Mouse (Mus musculus) Muller cell, postnatal 12 days (primary cell): ENCODE results near the gene Zfp442.
"Not testable (repeated sequence)": the region's sequence is repeated elsewhere in the genome, so short reads cannot be mapped to it uniquely, and the experiment has no call there.

Experiments used
- DNase-seq: peaks from one replicate; pipeline ENCODE4 v3.0.0-alpha.2; 2015; ENCODE audit errors: inconsistent ontology term

Zfp442 gene

GRCm38 (mm10) chr2:150451180-150451919 is at the start of gene Zfp442:
Zfp442 (minus strand) TSS chr2:150451486.
- peak; percentile 54 for DNase-seq

GRCm38 (mm10) chr2:150500124-150500973 is 49.1 kb upstream of the Zfp442 start:
- DNase-seq: not testable (repeated sequence)

- DNase-seq: no peak
Observed at GRCm38 (mm10) chr2:150493031-150493430, 41.7 kb upstream of the Zfp442 start.

GRCm38 (mm10) chr2:150484939-150485778 is 33.9 kb upstream of the Zfp442 start, which contains the start of gene Zfp345:
Zfp345 (minus strand) TSS chr2:150485091.
- not testable (repeated sequence) for DNase-seq

GRCm38 (mm10) chr2:150439084-150439483 is 12.2 kb downstream of the Zfp442 start:
- DNase-seq: peak; percentile 48

- not testable (repeated sequence) for DNase-seq
Observed at GRCm38 (mm10) chr2:150412146-150412545, 39.1 kb downstream of the Zfp442 start.

GRCm38 (mm10) chr2:150390198-150390597 is 61.1 kb downstream of the Zfp442 start:
- no peak for DNase-seq

- DNase-seq: not testable (repeated sequence)
Observed at GRCm38 (mm10) chr2:150385553-150386106, 65.7 kb downstream of the Zfp442 start.

GRCm38 (mm10) chr2:150362878-150363229 is 88.4 kb downstream of the Zfp442 start:
- no peak for DNase-seq

GRCm38 (mm10) chr2:150362113-150362877 is 89.0 kb downstream of the Zfp442 start, which contains the start of gene 3300002I08Rik:
3300002I08Rik (minus strand) TSS chr2:150362765.
- DNase-seq: peak; percentile 91
